Mouse (Mus musculus) limb, embryonic 11.5 days (tissue): ENCODE data around the gene Tmem88b. TPM values are rescaled to one million over a fixed set of nuclear protein-coding genes. Genes with fewer than 3 reads are reported as not detected.

Experiments used
- ATAC-seq: fragments of 200-750 bp; cut with Nextera tagmentation; 2 replicates; pipeline ENCODE4 v1.8.0; 2017; ENCODE audit warnings: low read depth; ENCODE audit not compliant: insufficient number of reproducible peaks, low FRiP score, low TSS enrichment
- DNase-seq: peaks from one replicate; pipeline ENCODE4 v3.0.0-alpha.2; 2015; ENCODE audit warnings: low spot score
- H3K27ac ChIP-seq: fragments of 300-500 bp; sonication (generic); replicated peaks from 2 replicates; pipeline ENCODE4 v1.5.1; 2014; ENCODE audit warnings: low read depth, mild to moderate bottlenecking, low read length
- H3K27me3 ChIP-seq: fragments of 300-500 bp; sonication (generic); 2 replicates; pipeline ENCODE4 v1.6.1; 2014; ENCODE audit warnings: mild to moderate bottlenecking, low read length, mixed read lengths; ENCODE audit not compliant: control insufficient read depth, insufficient read depth
- H3K36me3 ChIP-seq: fragments of 300-500 bp; sonication (generic); 2 replicates; pipeline ENCODE4 v1.6.1; 2014; ENCODE audit warnings: mild to moderate bottlenecking, low read length, moderate library complexity, mixed read lengths; ENCODE audit not compliant: control insufficient read depth, insufficient read depth
- H3K4me1 ChIP-seq: fragments of 300-500 bp; sonication (generic); 2 replicates; pipeline ENCODE4 v1.6.1; 2014; ENCODE audit warnings: low read length, mixed read lengths; ENCODE audit not compliant: control insufficient read depth, insufficient read depth
- H3K4me2 ChIP-seq: fragments of 300-500 bp; sonication (generic); 2 replicates; pipeline ENCODE4 v1.6.1; 2014; ENCODE audit warnings: low read depth, mild to moderate bottlenecking, moderate library complexity; ENCODE audit not compliant: severe bottlenecking
- H3K4me3 ChIP-seq: fragments of 300-500 bp; sonication (generic); 2 replicates; pipeline ENCODE4 v1.5.1; 2014; ENCODE audit warnings: low read depth, low read length
- H3K9ac ChIP-seq: fragments of 300-500 bp; sonication (generic); 2 replicates; pipeline ENCODE4 v1.6.1; 2014; ENCODE audit warnings: mild to moderate bottlenecking, low read length
- H3K9me3 ChIP-seq: fragments of 300-500 bp; sonication (generic); 2 replicates; pipeline ENCODE4 v1.6.1; 2016; ENCODE audit warnings: low read length; ENCODE audit not compliant: control insufficient read depth
- WGBS: fragments of 180-500 bp; shearing (Covaris S2); extraction: QIAGEN DNeasy Blood & Tissue Kit; methylation state at CpG from one replicate; pipeline ENCODE4 v1.1.7; 2014; 5-methylcytosine and 5-hydroxymethylcytosine counted together
- polyA plus RNA-seq: library from polyadenylated mRNA; unstranded; fragments of >200 nt; fragmentation: Nextera tagmentation; extraction: Ambion mirVana; gene quantifications from 2 replicates; pipeline ENCODE4 v1.2.1, GENCODE M21; 2014

Tmem88b gene
- 0.19 and 0.34 TPM in 2 replicates for polyA plus RNA-seq

DNA sequence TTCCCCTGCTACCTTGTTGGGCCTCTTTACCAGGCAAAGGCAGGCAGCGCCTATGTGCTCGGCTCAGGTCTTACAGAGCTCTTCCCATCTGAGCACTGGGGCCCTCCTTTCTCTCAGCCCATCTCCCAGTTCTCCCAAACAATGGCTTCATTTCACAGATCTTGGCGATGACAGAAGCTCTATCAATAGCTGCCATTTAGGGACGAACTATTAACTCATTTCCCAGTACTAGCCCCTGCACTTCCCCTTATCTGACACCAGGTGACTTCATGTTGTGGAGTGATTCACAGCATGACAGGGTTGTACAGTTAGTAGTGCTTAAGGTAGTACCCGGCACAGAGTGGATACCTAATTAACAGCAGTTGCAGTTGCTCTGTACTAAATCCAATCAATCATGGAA is at the start of gene Tmem88b:
Gene Tmem88b (minus strand): TSS at position 56 of the 400 bp plus-strand sequence.
- H3K4me2 ChIP-seq = no peak within 1 kb of the TSS; the same call in 1 of the 2 replicates
- no peaks in the 10 kb centered on the region for H3K27me3 ChIP-seq
- no peaks in the 10 kb centered on the region for H3K4me1 ChIP-seq
- ATAC-seq (no peak), DNase-seq (no peak)
- peak within 1 kb of the TSS; percentile 57 for H3K4me3 ChIP-seq
- 75% methylated on average over 5 of the region's 5 CpGs for WGBS
- H3K9ac ChIP-seq = no peak within 1 kb of the TSS; the same call in 1 of the 2 replicates
- H3K9me3 ChIP-seq = no peaks in the 10 kb centered on the region
- H3K36me3 ChIP-seq = no peaks in the 10 kb centered on the region
- H3K27ac ChIP-seq = no peak within 1 kb of the TSS

DNA sequence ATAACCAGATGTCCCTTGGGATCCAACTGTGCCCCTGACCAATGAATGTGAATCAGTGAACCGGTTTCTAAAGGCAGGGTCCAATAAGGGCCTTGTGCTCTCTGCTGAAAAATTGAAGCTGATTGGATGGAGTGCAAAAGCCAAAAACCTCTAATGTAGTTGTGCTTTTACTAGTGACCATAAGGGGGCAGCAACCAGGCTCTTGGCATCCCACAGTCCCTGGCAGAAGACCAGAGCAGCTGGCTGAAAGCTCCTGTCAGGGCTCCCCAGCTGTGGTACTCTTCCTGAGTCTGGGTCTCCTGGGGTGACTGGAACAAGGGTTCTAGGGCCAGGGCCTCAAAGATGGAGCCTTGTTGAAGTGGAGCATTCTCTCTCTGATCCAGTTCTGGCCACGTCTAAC is 48.2 kb upstream of the Tmem88b start:
- H3K4me1 ChIP-seq = peaks cover 7% of the 10 kb centered on the region; the same call in 1 of the 2 replicates
- ATAC-seq = 0 out of 2 replicates have a peak, but pooled peaks have one; percentile 8
- H3K27ac ChIP-seq = no peak overlapping the region
- no peaks in the 10 kb centered on the region for H3K27me3 ChIP-seq
- H3K9me3 ChIP-seq = no peaks in the 10 kb centered on the region
- no peak overlapping the region for H3K4me2 ChIP-seq
- peak; percentile 69 for DNase-seq
- no peak overlapping the region for H3K9ac ChIP-seq
- WGBS = 50% methylated on average over 2 of the region's 2 CpGs
- peaks cover 3% of the 10 kb centered on the region; the same call in 1 of the 2 replicates for H3K36me3 ChIP-seq
- H3K4me3 ChIP-seq = no peak overlapping the region; the same call in 1 of the 2 replicates

DNA sequence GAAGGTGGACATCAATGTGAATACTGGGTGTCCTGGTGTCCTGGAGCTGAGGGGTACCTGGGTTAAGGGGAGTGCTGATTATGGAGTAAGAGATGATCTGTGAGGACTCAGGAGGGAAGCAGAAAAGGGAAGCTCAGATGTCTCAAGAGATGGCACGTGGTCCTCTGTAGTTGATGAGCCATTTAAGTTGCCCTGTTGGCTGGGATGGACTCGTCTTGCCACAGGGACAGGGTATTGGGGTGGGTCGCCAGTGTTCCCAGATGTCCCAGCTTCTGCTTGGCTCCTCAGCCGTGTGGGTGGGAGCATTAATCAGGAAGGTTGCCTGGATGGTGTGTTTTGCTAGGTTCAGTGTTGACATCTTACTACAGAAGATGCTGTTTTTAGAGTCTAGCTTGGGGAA is 47.6 kb upstream of the Tmem88b start:
- Histone ChIP-seq H3K4me3 (no peak overlapping the region; the same call in 1 of the 2 replicates), H3K9me3 (no peaks in the 10 kb centered on the region)

DNA sequence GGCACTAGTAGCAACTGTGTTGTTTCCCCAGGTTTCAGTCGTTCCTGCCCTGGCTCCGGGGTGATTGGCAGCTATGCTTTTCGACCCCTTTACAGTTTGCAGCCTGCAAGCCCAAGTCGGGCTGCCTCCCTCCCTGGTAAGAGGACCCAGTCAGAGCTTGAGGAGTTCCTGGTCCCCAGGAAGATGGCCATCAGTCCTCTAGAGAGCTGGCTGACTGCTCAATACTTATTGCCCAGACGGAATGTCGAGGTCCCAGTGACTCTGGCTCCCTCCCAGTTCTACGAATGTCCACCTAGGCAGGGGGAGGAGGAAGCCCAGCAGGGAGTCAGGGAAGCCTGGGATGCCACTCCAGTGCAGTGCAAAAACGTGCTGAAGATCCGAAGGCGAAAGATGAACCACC is 46.6 kb upstream of the Tmem88b start:
- Histone ChIP-seq H3K9ac (peak overlapping the region; percentile 82), H3K4me2 (peak overlapping the region; percentile 91), H3K27ac (no peak overlapping the region), H3K36me3 (peaks cover 6% of the 10 kb centered on the region; the same call in 1 of the 2 replicates), H3K4me1 (peaks cover 7% of the 10 kb centered on the region; the same call in 1 of the 2 replicates), H3K4me3 (peak overlapping the region; percentile 70), H3K27me3 (no peaks in the 10 kb centered on the region), H3K9me3 (no peaks in the 10 kb centered on the region)
- WGBS = 60% methylated on average over 10 of the region's 10 CpGs
- DNase-seq = no peak
- ATAC-seq = no peak

More for the DNA sequence above, 47.6 kb upstream of the Tmem88b start:
- peaks cover 7% of the 10 kb centered on the region; the same call in 1 of the 2 replicates for H3K4me1 ChIP-seq
- WGBS = 87% methylated on average over 4 of the region's 4 CpGs
- H3K27me3 ChIP-seq = no peaks in the 10 kb centered on the region
- DNase-seq (no peak), ATAC-seq (no peak)
- peaks cover 3% of the 10 kb centered on the region; the same call in 1 of the 2 replicates for H3K36me3 ChIP-seq
- no peak overlapping the region for H3K27ac ChIP-seq
- H3K4me2 ChIP-seq = no peak overlapping the region
- no peak overlapping the region for H3K9ac ChIP-seq

DNA sequence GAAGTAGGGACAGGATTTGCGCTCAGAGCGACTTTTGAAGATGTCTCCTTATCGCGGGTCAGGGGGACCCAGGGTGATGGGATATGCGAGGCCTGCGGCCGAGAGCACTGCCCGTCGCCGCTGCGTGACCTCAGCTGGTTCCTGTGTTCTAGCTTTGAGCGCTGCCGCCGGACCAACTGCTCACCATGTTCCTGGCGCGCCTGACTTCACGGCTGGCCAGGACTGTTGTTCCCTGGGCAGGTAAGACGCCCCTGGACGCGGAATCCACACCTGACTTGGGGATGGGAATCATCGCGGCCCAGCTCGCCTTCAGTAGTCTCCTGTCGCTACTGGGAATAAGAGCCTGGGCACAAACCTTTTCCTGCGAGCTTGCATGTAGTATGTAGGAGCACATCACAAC is 46.2 kb upstream of the Tmem88b start:
- no peaks in the 10 kb centered on the region for H3K27me3 ChIP-seq
- H3K4me2 ChIP-seq = peak overlapping the region; percentile 91
- ATAC-seq (peak; percentile 1; the same call in 1 of the 2 replicates), DNase-seq (no peak)
- 1% methylated on average over 25 of the region's 25 CpGs for WGBS
- peak overlapping the region; percentile 68 for H3K27ac ChIP-seq
- H3K36me3 ChIP-seq = peaks cover 6% of the 10 kb centered on the region; the same call in 1 of the 2 replicates
- H3K9ac ChIP-seq = peak overlapping the region; percentile 82
- peaks cover 7% of the 10 kb centered on the region; the same call in 1 of the 2 replicates for H3K4me1 ChIP-seq
- H3K9me3 ChIP-seq = no peaks in the 10 kb centered on the region
- peak overlapping the region; percentile 70 for H3K4me3 ChIP-seq

DNA sequence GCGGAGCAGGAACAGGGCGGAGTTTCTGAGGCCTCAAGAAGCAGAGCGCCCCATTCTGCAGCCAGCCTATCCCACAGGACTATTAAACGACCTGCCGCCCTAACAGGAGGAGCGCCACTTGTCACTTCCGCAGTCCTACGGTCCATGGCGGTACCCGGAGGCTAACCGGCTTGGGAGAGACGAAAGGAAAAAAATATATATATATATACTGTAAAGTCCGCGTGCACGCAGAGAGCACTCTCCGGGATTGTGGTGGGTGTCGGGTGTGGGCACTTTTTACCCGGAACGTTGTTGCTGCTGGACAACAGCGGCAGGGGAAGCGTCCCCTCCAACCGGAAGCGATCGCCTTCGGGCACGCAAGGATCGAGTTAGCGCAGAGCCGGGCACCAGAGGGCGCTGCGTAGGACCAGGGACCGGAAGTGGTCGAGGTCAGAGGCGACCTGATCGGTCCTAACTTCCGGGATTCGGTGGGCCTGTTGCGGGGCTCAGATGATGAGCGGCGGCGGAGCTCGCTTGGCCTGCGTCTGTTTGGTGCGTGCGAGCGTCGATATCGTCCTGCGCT is 45.6 kb upstream of the Tmem88b start, which contains the start of gene Aurkaip1:
Gene Aurkaip1 (plus strand): TSS at position 68 of the 562 bp plus-strand sequence.
- Histone ChIP-seq H3K9me3 (no peaks in the 10 kb centered on the region), H3K27me3 (no peaks in the 10 kb centered on the region), H3K27ac (peak within 1 kb of the TSS; percentile 68), H3K4me3 (peak within 1 kb of the TSS; percentile 70), H3K36me3 (peaks cover 6% of the 10 kb centered on the region; the same call in 1 of the 2 replicates), H3K9ac (peak within 1 kb of the TSS; percentile 82), H3K4me2 (peak within 1 kb of the TSS; percentile 91), H3K4me1 (peaks cover 7% of the 10 kb centered on the region; the same call in 1 of the 2 replicates)
- DNase-seq = peak; percentile 98
- under 1% methylated on average over 49 of the region's 49 CpGs for WGBS
- ATAC-seq = peak; percentile 92

DNA sequence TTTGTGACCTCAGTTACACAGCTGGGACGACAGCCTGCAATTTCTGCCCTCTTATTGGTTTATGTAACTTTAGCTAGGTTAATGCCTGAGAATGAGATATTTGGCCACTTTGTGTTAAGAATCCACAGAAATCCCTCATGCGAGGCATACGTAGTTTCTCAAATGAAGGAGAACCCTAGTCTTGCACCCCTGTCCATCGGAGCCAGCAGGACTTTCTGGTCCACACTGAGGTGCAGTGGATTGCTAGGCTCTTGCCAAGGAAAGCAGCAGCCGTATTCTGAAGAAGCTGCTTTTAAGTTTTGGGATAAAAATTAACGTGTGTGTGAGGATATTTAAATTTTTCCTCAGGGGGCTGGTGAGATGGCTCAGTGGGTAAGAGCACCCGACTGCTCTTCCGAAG is 44.9 kb upstream of the Tmem88b start:
- H3K4me1 ChIP-seq = peaks cover 7% of the 10 kb centered on the region; the same call in 1 of the 2 replicates
- WGBS = 58% methylated on average over 8 of the region's 8 CpGs
- H3K27me3 ChIP-seq = no peaks in the 10 kb centered on the region
- peak overlapping the region; percentile 91; the same call in 1 of the 2 replicates for H3K4me2 ChIP-seq
- H3K9ac ChIP-seq = no peak overlapping the region
- DNase-seq = no peak
- no peak for ATAC-seq
- no peaks in the 10 kb centered on the region for H3K9me3 ChIP-seq
- H3K4me3 ChIP-seq = no peak overlapping the region; the same call in 1 of the 2 replicates
- peaks cover 6% of the 10 kb centered on the region; the same call in 1 of the 2 replicates for H3K36me3 ChIP-seq
- no peak overlapping the region for H3K27ac ChIP-seq

DNA sequence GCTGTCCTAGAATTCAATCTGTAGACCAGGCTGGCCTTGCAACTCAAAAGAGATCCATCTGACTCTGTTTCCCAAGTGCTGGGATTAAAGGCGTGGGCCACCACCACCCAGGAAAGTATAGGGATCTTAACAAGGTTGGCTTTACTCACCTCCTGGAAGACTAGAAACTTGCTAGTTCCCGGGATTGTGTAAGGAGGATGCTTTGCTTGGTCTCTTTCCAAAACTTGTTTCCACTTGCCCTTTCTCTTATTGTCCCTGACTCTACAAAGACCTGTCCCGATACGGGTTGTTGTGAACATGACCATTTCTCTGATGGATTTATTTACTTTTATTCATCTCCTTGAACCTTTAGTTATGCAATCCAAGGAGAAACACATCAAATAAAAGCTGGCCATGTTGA is 44.2 kb upstream of the Tmem88b start:
- DNase-seq (no peak), ATAC-seq (no peak)
- Histone ChIP-seq H3K4me3 (no peak overlapping the region), H3K4me2 (no peak overlapping the region), H3K9me3 (no peaks in the 10 kb centered on the region), H3K9ac (no peak overlapping the region), H3K27ac (no peak overlapping the region), H3K4me1 (peaks cover 7% of the 10 kb centered on the region; the same call in 1 of the 2 replicates), H3K27me3 (no peaks in the 10 kb centered on the region), H3K36me3 (peaks cover 7% of the 10 kb centered on the region; the same call in 1 of the 2 replicates)
- WGBS = 95% methylated on average over 4 of the region's 4 CpGs
